Comparison of ENCODE assay signal across 9 mouse cellular contexts in the genomic region with DNA sequence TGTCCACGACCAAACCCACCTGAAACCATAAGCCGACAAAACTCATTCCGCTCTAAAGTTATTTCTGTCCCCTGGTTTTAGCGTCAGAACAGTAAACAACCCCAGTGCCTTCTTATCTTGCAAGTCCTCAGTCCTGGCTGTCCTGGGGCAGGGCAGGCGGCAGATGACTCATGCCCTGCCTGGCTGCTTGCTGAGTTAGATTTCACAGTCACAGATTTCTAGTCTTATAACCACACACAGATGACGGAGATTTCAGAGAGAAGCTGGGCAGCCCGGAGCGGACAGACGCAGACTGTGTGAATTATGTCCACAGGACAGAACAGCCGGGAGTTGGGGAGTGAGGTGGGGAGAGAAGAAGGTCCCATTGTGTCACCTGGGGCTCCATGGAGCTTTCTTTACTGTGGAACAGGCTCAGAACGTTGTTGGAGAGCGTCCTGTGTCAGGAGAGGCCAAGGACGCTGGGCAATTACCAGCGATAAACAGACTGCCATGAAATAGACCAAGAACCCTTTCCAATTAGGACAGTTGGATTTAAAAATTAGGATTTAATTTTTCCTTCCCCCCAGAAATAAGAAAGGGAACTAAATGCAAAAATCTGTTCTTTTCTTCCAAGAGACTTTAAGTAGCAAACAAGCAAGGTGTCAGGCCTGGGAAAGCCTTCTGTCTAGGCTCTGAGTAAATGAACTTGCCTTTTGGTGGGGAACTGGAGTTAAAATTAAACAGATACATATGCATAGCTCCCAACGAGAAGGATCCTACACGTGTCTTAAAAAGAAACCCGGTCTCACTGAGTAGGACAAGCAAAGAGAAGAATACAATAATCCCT.
A peak's percentile ranks its signal among the peaks of the same experiment; 100 is the strongest.
DNase-seq lines count a peak whose midpoint lies in the region; ATAC-seq and TF ChIP-seq lines count a peak whose summit lies in the region.
"Had no signal": no experiment of that assay in that cellular context is flagged by ENCODE, and none has a peak within 500 bp of the region (broad histone marks: within the 10 kb centered on the region; RNA-seq: fewer than 3 reads in every experiment).

No protein-coding gene starts in this region.

- H3K4me2 ChIP-seq in lung, embryonic 14.5 days, result no peak overlapping the region
- peak overlapping the region; percentile 43 for H3K4me2 ChIP-seq in heart, embryonic 15.5 days
- H3K4me2 ChIP-seq in stomach, embryonic 15.5 days, result no peak overlapping the region

- no peaks in the 10 kb centered on the region for H3K36me3 ChIP-seq in lung, embryonic 14.5 days (ENCODE audit: insufficient read depth)
- no peaks in the 10 kb centered on the region for H3K36me3 ChIP-seq in heart, embryonic 15.5 days
- no peaks in the 10 kb centered on the region for H3K36me3 ChIP-seq in stomach, embryonic 15.5 days

- peak; percentile 9 for DNase-seq in lung, embryonic 14.5 days
- no peak for DNase-seq in lung, postnatal 25 days (ENCODE audit: low spot score)
- DNase-seq in embryo, embryonic 10.5 days (ENCODE audit: low spot score), result peak; percentile 13
- DNase-seq in left cerebral cortex, postnatal 4 days, result no peak
- DNase-seq in lung, adult 2 months, result no peak
- DNase-seq: thymus, postnatal 4 days had no signal

- 50% methylated on average over 17 of the region's 17 CpGs for WGBS in lung, embryonic 14.5 days
- 28% methylated on average over 17 of the region's 17 CpGs for WGBS in heart, embryonic 15.5 days
- WGBS in stomach, embryonic 15.5 days, result 46% methylated on average over 17 of the region's 17 CpGs
- WGBS in lung, adult 2 months, result 49% methylated on average over 17 of the region's 17 CpGs

- no peak for TF ChIP-seq CTCF in lung, embryonic 14.5 days (IDR thresholded peaks at IDR 0.05; ENCODE audit: low read depth)
- TF ChIP-seq CTCF in lung, adult 2 months (IDR thresholded peaks at IDR 0.05; ENCODE audit: insufficient read depth, low read length), result no peak

- no peak for ATAC-seq in lung, embryonic 14.5 days (ENCODE audit: insufficient read depth)
- ATAC-seq in heart, embryonic 15.5 days (replicated peaks; ENCODE audit: insufficient number of reproducible peaks, insufficient read depth, low FRiP score, low read depth), result peak; percentile 27; the same call in 1 of the 2 replicates
- peak; percentile 78 for ATAC-seq in stomach, embryonic 15.5 days (ENCODE audit: insufficient read depth, low FRiP score, low read depth)
- no peak for ATAC-seq in granulocyte monocyte progenitor cell, adult 5-6 weeks (replicated peaks; ENCODE audit: poor library complexity, severe bottlenecking)

- H3K4me1 ChIP-seq in lung, embryonic 14.5 days (ENCODE audit: insufficient read depth), result no peaks in the 10 kb centered on the region
- H3K4me1 ChIP-seq in heart, embryonic 15.5 days (replicated peaks), result peaks cover 13% of the 10 kb centered on the region
- H3K4me1 ChIP-seq in stomach, embryonic 15.5 days, result 0 out of 2 replicates have a peak, but pooled peaks cover 8% of the 10 kb centered on the region
- H3K4me1 ChIP-seq in lung, adult 2 months (ENCODE audit: control insufficient read depth, insufficient read depth, low read length), result no peaks in the 10 kb centered on the region

- no peak for TF ChIP-seq POLR2A in lung, adult 2 months (IDR thresholded peaks at IDR 0.05; ENCODE audit: borderline replicate concordance, extremely low read depth, low read depth, low read length)

- no peak overlapping the region for H3K9ac ChIP-seq in lung, embryonic 14.5 days
- no peak overlapping the region for H3K9ac ChIP-seq in heart, embryonic 15.5 days
- no peak overlapping the region for H3K9ac ChIP-seq in stomach, embryonic 15.5 days

- H3K9me3 ChIP-seq in lung, embryonic 14.5 days (ENCODE audit: low read depth, low read length), result no peaks in the 10 kb centered on the region
- H3K9me3 ChIP-seq in heart, embryonic 15.5 days (replicated peaks), result no peaks in the 10 kb centered on the region
- H3K9me3 ChIP-seq in stomach, embryonic 15.5 days, result no peaks in the 10 kb centered on the region

- H3K4me3 ChIP-seq in lung, embryonic 14.5 days (ENCODE audit: low read depth, low read length), result no peak overlapping the region
- H3K4me3 ChIP-seq in heart, embryonic 15.5 days, result 0 out of 2 replicates have a peak overlapping the region, but pooled peaks have one; percentile 7
- H3K4me3 ChIP-seq in stomach, embryonic 15.5 days (replicated peaks), result no peak overlapping the region
- no peak overlapping the region for H3K4me3 ChIP-seq in lung, adult 2 months (replicated peaks; ENCODE audit: extremely low read depth, low read depth, low read length)

- H3K27me3 ChIP-seq in lung, embryonic 14.5 days (ENCODE audit: insufficient read depth, low read length), result no peaks in the 10 kb centered on the region
- H3K27me3 ChIP-seq in heart, embryonic 15.5 days, result no peaks in the 10 kb centered on the region
- H3K27me3 ChIP-seq in stomach, embryonic 15.5 days (replicated peaks), result no peaks in the 10 kb centered on the region

- intact Hi-C loops in left cerebral cortex, postnatal 4 days (cut with DNase I), result no loop called here

- H3K27ac ChIP-seq in lung, embryonic 14.5 days (ENCODE audit: low read depth), result no peak overlapping the region
- H3K27ac ChIP-seq in heart, embryonic 15.5 days, result peak overlapping the region; percentile 65
- peak overlapping the region; percentile 21; the same call in 1 of the 2 replicates for H3K27ac ChIP-seq in stomach, embryonic 15.5 days

Comparison
In these comparisons a context has a peak if more than half of its experiments do, and no peak if none do; other contexts are left out.
1. DNase-seq: peak in lung, embryonic 14.5 days (single experiment) and embryo, embryonic 10.5 days (single experiment); none in lung, postnatal 25 days (single experiment), left cerebral cortex, postnatal 4 days (single experiment) and lung, adult 2 months (single experiment).
2. ATAC-seq: peak in heart, embryonic 15.5 days (single experiment) and stomach, embryonic 15.5 days (single experiment); none in lung, embryonic 14.5 days (single experiment) and granulocyte monocyte progenitor cell, adult 5-6 weeks (single experiment).